Mouse (Mus musculus) ES-Bruce4 (cell line): ENCODE measurements around the gene Tspan9. TPM values are rescaled to one million over a fixed set of nuclear protein-coding genes. Genes with fewer than 3 reads are reported as not detected.

Experiments
- H3K27ac ChIP-seq: 2 replicates; pipeline ENCODE4 v1.5.1; 2012; ENCODE audit warnings: low read length, inconsistent platforms; ENCODE audit not compliant: insufficient read depth
- H3K27me3 ChIP-seq: 2 replicates; pipeline ENCODE4 v1.6.1; 2012; ENCODE audit warnings: mild to moderate bottlenecking, low read length, inconsistent platforms; ENCODE audit not compliant: control insufficient read depth, poor library complexity, insufficient read depth, severe bottlenecking
- H3K36me3 ChIP-seq: 2 replicates; pipeline ENCODE4 v1.6.1; 2012; ENCODE audit warnings: inconsistent platforms, mild to moderate bottlenecking, low read length, moderate library complexity; ENCODE audit not compliant: control insufficient read depth, poor library complexity, insufficient read depth, severe bottlenecking
- H3K4me1 ChIP-seq: one replicate; pipeline ENCODE4 v1.8.1; 2011; ENCODE audit warnings: low read length; ENCODE audit not compliant: control insufficient read depth, insufficient read depth
- H3K4me3 ChIP-seq: 2 replicates; pipeline ENCODE4 v1.5.1; 2011; ENCODE audit warnings: low read depth, mild to moderate bottlenecking, low read length
- H3K9ac ChIP-seq: 2 replicates; pipeline ENCODE4 v1.6.1; 2012; ENCODE audit warnings: low read depth, mild to moderate bottlenecking, inconsistent platforms; ENCODE audit not compliant: poor library complexity, severe bottlenecking
- H3K9me3 ChIP-seq: replicated peaks from 2 replicates; pipeline ENCODE4 v1.6.1; 2012; ENCODE audit warnings: mild to moderate bottlenecking, low read length, inconsistent platforms; ENCODE audit not compliant: control insufficient read depth, poor library complexity, insufficient read depth, severe bottlenecking
- CTCF ChIP-seq: IDR thresholded peaks from one replicate; pipeline ENCODE4 v1.8.1; 2011; ENCODE audit warnings: low read depth, low read length
- EP300 ChIP-seq: IDR thresholded peaks from 2 replicates; pipeline ENCODE4 v1.6.1; 2011; ENCODE audit warnings: low read depth, low read length; ENCODE audit not compliant: insufficient read depth
- POLR2A ChIP-seq: IDR thresholded peaks from one replicate; pipeline ENCODE4 v1.8.1; 2011; ENCODE audit warnings: low read length; ENCODE audit not compliant: insufficient read depth
- polyA plus RNA-seq: library from polyadenylated mRNA; stranded (reverse); fragments of >200 nt; gene quantifications from 2 replicates; pipeline ENCODE4 v1.2.4, GENCODE M21; 2011; ENCODE audit warnings: low read depth; ENCODE audit not compliant: missing spikeins, insufficient read depth, insufficient read length

Tspan9 gene
- 90.5 and 99.3 TPM in 2 replicates for polyA plus RNA-seq

- H3K9me3 ChIP-seq: no peaks in the 10 kb centered on the region
- H3K4me1 ChIP-seq: peaks cover 5% of the 10 kb centered on the region
- no peaks in the 10 kb centered on the region for H3K27me3 ChIP-seq
- peak within 1 kb of the TSS; percentile 90 for H3K9ac ChIP-seq
- H3K27ac ChIP-seq: peak within 1 kb of the TSS; percentile 70
- no peak for TF ChIP-seq POLR2A
- 0 out of 2 replicates have a peak, but pooled peaks have one; percentile 13 for TF ChIP-seq EP300
- no peak for TF ChIP-seq CTCF
- H3K36me3 ChIP-seq: no peaks in the 10 kb centered on the region
- H3K4me3 ChIP-seq: peak within 1 kb of the TSS; percentile 98
These were observed at the start of gene Tspan9 for GRCm38 (mm10) chr6:128143390-128144020. Gene Tspan9 (minus strand): TSS chr6:128143594.

- Histone ChIP-seq H3K27ac (no peak overlapping the region), H3K27me3 (no peaks in the 10 kb centered on the region), H3K9ac (no peak overlapping the region), H3K4me1 (no peaks in the 10 kb centered on the region), H3K4me3 (no peak overlapping the region), H3K36me3 (no peaks in the 10 kb centered on the region), H3K9me3 (no peaks in the 10 kb centered on the region)
- no peak for TF ChIP-seq CTCF
- no peak for TF ChIP-seq POLR2A
- TF ChIP-seq EP300: no peak
These were observed 40.1 kb upstream of the Tspan9 start for GRCm38 (mm10) chr6:128183521-128183920.

GRCm38 (mm10) chr6:128181176-128181575, 37.8 kb upstream of the Tspan9 start:
- Histone ChIP-seq H3K36me3 (no peaks in the 10 kb centered on the region), H3K9me3 (no peaks in the 10 kb centered on the region), H3K4me1 (no peaks in the 10 kb centered on the region), H3K9ac (no peak overlapping the region), H3K4me3 (no peak overlapping the region), H3K27ac (no peak overlapping the region), H3K27me3 (no peaks in the 10 kb centered on the region)
- TF ChIP-seq EP300 (no peak), POLR2A (no peak), CTCF (no peak)

- TF ChIP-seq CTCF (no peak), POLR2A (no peak), EP300 (no peak)
- Histone ChIP-seq H3K4me1 (no peaks in the 10 kb centered on the region), H3K27ac (no peak overlapping the region), H3K36me3 (no peaks in the 10 kb centered on the region), H3K9ac (no peak overlapping the region), H3K9me3 (no peaks in the 10 kb centered on the region), H3K27me3 (no peaks in the 10 kb centered on the region), H3K4me3 (no peak overlapping the region)
These were observed 36.3 kb upstream of the Tspan9 start for GRCm38 (mm10) chr6:128179651-128180050.

GRCm38 (mm10) chr6:128179247-128179646, 35.9 kb upstream of the Tspan9 start:
- Histone ChIP-seq H3K9ac (no peak overlapping the region), H3K27ac (no peak overlapping the region), H3K36me3 (no peaks in the 10 kb centered on the region), H3K27me3 (no peaks in the 10 kb centered on the region), H3K4me3 (no peak overlapping the region), H3K9me3 (no peaks in the 10 kb centered on the region), H3K4me1 (no peaks in the 10 kb centered on the region)
- TF ChIP-seq POLR2A: no peak
- TF ChIP-seq CTCF: peak; percentile 70
- no peak for TF ChIP-seq EP300

- Histone ChIP-seq H3K4me3 (no peak overlapping the region), H3K36me3 (no peaks in the 10 kb centered on the region), H3K9me3 (no peaks in the 10 kb centered on the region), H3K27ac (no peak overlapping the region), H3K4me1 (no peaks in the 10 kb centered on the region), H3K9ac (no peak overlapping the region), H3K27me3 (no peaks in the 10 kb centered on the region)
- TF ChIP-seq POLR2A (no peak), CTCF (no peak), EP300 (no peak)
These were observed 35.3 kb upstream of the Tspan9 start for GRCm38 (mm10) chr6:128178681-128179080.
